Mouse (Mus musculus) urinary bladder, adult 18-20 months (tissue): ENCODE results near the gene Gm42878.

ENCODE experiments used
- DNase-seq, 2 experiments: peaks; one replicate each; pipeline ENCODE4 v3.0.0; 2022; ENCODE audit warnings: low spot score in 2 of 2, mixed read lengths in 2 of 2

Gm42878 gene

DNA sequence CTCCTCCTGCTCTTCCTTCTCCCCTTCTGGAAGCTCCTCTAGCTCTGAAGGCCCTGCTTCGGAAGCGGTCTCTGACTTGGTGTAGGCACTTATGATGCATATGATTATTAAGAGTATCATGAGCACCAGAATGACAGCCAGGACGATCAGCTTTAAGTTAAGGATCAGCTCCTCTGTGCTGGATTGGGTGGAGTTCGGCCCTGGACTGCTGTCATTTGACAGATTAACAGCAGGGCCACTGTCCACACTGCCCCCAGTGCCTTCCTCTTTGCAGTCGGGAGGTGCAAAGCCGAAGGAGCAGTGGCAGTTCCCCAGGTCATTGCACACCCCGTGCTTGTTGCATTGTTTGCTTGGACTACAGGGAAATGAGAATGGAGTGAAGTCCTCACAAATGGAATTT is 44.6 kb downstream of the Gm42878 start:
- no peak for DNase-seq

DNA sequence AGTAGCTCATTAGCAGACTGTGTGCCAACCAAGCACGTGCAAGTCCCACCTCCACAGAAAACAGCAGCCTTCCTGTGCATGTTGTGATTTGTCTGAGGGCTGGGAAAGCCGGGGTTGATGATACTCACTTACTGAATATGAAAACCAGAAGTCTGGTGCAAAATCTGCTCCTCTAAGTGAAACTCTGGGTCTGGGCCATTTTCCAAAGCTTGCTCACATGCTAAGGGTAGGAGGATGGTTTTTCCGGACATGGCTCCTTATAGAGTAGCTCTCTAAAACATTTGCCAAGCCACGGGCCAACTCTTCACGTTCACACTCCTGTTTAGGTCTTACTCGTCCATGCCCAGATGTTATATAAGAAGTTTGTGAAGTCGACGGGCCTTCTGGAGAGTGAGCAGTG is 52.0 kb downstream of the Gm42878 start:
- DNase-seq: no peak

DNA sequence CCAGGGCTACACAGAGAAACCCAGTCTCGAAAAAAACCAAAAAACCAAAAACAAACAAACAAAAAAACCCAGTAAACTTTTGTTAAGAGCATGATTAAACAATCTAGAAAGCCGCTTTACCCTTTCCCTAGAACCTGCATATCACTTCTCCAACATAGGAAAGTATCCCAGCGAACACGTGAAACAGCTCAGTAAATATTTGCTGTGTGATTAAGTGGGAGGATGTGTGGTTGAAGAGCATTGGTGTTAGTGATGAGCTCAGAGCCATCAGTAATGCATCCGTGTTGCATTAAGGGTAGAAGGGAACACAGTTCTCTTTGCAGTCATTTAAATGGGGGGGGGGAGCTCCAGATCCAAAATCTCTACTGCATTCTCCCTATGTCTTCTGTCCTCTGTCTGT is 60.5 kb downstream of the Gm42878 start:
- no peak for DNase-seq

DNA sequence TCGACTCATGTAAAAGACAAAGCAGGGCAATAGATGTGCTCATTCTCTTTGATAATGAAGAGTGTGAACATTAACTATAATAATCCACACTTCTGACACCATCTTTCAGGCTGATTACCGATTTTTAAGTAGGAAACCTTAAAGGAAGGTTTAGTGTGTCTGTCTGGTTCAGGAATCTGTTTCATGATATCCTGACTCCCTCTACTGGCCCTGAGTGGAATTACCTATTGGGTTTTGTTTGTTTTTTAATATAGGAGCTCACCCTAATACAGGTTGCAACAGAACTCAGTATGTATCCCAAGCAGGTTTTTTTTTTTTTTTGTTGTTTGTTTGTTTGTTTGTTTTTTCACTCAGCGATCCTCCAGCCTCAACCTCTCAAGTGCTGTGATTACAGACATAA is 67.6 kb downstream of the Gm42878 start:
- DNase-seq: no peak

DNA sequence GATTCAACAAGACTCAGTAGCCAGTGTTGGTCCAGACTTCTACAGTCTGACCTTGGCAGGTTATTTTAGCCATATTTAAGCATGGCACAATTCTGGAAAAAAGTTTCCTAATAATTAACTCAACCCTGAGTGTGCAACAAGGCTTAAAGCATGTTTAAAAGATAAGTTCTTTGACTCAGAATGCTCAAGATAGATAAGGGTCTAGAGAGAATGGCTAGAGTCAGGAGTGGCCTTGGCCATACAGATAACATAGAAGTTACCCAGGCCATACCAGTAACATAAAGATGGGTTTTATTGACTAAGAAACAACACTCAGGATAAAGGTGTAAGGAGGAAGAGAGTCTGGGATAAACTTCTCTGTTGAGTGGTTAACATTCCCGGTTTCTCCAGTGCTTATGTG is 69.2 kb downstream of the Gm42878 start:
- no peak for DNase-seq

DNA sequence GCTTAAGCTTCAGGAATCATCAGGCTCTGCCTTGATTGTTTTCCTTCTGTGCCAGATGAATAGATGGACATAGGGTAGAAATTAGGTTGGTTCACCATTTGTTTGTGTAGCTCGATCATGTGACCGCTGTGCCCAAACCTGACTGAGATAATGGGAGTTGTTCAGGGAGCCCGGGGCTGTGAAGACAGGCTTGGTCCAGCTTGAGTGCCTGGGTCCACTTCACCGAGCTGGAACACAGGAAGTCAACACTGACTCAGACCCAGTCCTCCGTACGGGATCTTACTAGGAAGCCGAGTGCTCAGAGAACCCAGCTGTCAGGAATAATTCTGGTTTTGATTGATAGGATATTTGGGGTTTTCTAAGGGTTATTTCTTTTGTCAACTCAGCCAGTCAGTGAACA is 70.7 kb downstream of the Gm42878 start:
- DNase-seq: peak in 1 of 2 experiments; percentile 50

DNA sequence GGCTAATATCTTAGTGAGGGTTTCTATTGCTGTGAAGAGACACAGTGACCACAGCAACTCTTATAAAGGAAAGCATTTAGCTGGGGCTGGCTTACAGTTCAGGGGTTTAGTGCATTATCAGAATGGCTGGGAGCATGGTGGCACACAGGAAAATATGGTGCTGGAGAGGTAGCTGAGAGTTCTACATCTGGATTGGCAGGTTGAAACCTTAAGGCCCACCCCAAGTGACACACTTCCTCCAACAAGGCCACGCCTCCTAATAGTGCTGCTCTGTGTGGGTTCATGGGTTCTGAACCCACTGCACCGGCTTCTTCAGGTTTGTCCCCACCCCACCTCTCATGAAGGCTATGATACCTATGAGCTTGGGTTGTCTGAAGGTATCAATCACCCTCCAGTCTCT is 72.9 kb downstream of the Gm42878 start:
- no peak for DNase-seq

DNA sequence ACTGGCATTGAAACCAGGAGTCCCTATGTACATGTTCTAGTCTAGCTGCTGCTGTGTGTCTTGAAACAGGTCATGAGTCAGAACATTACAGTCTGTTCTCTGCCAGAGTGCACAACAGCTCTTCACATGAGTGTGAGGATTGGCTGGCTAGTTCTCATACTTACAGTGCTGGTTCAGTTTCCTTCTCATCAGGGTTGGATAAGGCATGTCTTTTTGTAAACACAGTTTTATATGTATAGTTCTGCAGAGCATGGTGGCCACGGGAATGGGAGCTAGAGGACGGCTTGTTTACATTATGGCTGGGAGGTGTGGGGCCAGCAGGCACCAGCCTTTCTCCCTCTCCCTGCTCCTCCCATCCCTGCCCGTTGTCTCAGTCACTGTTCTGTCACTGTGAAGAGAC is 75.7 kb downstream of the Gm42878 start:
- DNase-seq: no peak
